Comparison of ENCODE assay signal across 26 mouse cellular contexts in genomic region chr6:116133756-116134155, GRCm38 (mm10). TPM values are rescaled to one million over a fixed set of nuclear protein-coding genes. Genes with fewer than 3 reads are reported as not detected.
DNase-seq lines count a peak whose midpoint lies in the region; ATAC-seq and TF ChIP-seq lines count a peak whose summit lies in the region.
"Had no signal": no experiment of that assay in that cellular context is flagged by ENCODE, and none has a peak within 500 bp of the region (broad histone marks: within the 10 kb centered on the region; RNA-seq: fewer than 3 reads in every experiment).

No protein-coding gene starts in this region.

- TF ChIP-seq CTCF in bone marrow, adult 2 months (IDR thresholded peaks at IDR 0.05; ENCODE audit: control insufficient read depth, insufficient read depth, low read length), result no peak

- no peak for TF ChIP-seq POLR2A in bone marrow, adult 2 months (IDR thresholded peaks at IDR 0.05; ENCODE audit: borderline replicate concordance, control insufficient read depth, low read depth, low read length)

- WGBS in bone marrow, adult 2 months, result 38% methylated on average over 8 of the region's 8 CpGs
- 87% methylated on average over 8 of the region's 8 CpGs for WGBS in midbrain, embryonic 13.5 days

- no peaks in the 10 kb centered on the region for H3K9me3 ChIP-seq in midbrain, embryonic 13.5 days
- H3K9me3 ChIP-seq: forebrain, embryonic 13.5 days; hindbrain, embryonic 13.5 days; limb, embryonic 12.5 days; megakaryocyte, embryonic 14.5 days; midbrain, embryonic 12.5 days; neural tube, embryonic 15.5 days had no signal

- no peaks in the 10 kb centered on the region; the same call in 1 of the 2 replicates for H3K4me1 ChIP-seq in bone marrow, adult 2 months (ENCODE audit: control insufficient read depth, insufficient read depth, low read length)
- H3K4me1 ChIP-seq in midbrain, embryonic 13.5 days (replicated peaks), result no peaks in the 10 kb centered on the region
- H3K4me1 ChIP-seq: forebrain, embryonic 13.5 days; hindbrain, embryonic 13.5 days; midbrain, embryonic 12.5 days; neural tube, embryonic 15.5 days had no signal

- intact Hi-C loops in heart, postnatal 25 days (cut with DNase I), result no loop called here

- peaks cover 6% of the 10 kb centered on the region for H3K36me3 ChIP-seq in midbrain, embryonic 13.5 days
- H3K36me3 ChIP-seq: neural tube, embryonic 15.5 days had no signal

- peak overlapping the region; percentile 90 for H3K4me3 ChIP-seq in bone marrow, adult 2 months (replicated peaks; ENCODE audit: control insufficient read depth, low read depth, low read length)
- no peak overlapping the region for H3K4me3 ChIP-seq in midbrain, embryonic 13.5 days (replicated peaks)
- H3K4me3 ChIP-seq: forebrain, embryonic 13.5 days; hindbrain, embryonic 13.5 days; left cerebral cortex, adult 2 months; limb, embryonic 12.5 days; megakaryocyte, embryonic 14.5 days; midbrain, embryonic 12.5 days; neural tube, embryonic 15.5 days had no signal

- peak; percentile 52 for ATAC-seq in CD4-positive, CD25-positive, alpha-beta regulatory T cell, adult 4 months
- peak; percentile 73 for ATAC-seq in megakaryocyte, adult 5-6 weeks (ENCODE audit: poor library complexity, severe bottlenecking)
- ATAC-seq in midbrain, embryonic 13.5 days, result no peak
- ATAC-seq: forebrain, embryonic 13.5 days had no signal

- H3K9ac ChIP-seq in midbrain, embryonic 13.5 days (replicated peaks), result no peak overlapping the region
- H3K9ac ChIP-seq: forebrain, embryonic 13.5 days; hindbrain, embryonic 13.5 days; limb, embryonic 12.5 days; midbrain, embryonic 12.5 days; neural tube, embryonic 15.5 days had no signal

- DNase-seq in heart, adult 8-10 months (ENCODE audit: low spot score), result peak; percentile 11
- no peak for DNase-seq in heart, postnatal 25 days (ENCODE audit: low spot score)
- no peak for DNase-seq in frontal cortex, postnatal 25 days (ENCODE audit: low spot score in 2 of 2)
- no peak for DNase-seq in natural killer cell, adult 2 months (ENCODE audit: low spot score in 2 of 2)
- DNase-seq: adrenal gland, postnatal 14 days; cerebellum, adult 8-10 months; cerebellum, postnatal 36 days; gastrocnemius, postnatal 36 days; heart, postnatal 14 days; kidney, adult 11 months; kidney, postnatal 14 days; lung, postnatal 14 days; right cerebral cortex, adult 18-20 months; spleen, adult 18-20 months; thymus, postnatal 25 days had no signal

- no peaks in the 10 kb centered on the region for H3K27me3 ChIP-seq in midbrain, embryonic 13.5 days
- H3K27me3 ChIP-seq: forebrain, embryonic 13.5 days; hindbrain, embryonic 13.5 days; limb, embryonic 12.5 days; megakaryocyte, embryonic 14.5 days; midbrain, embryonic 12.5 days; neural tube, embryonic 15.5 days had no signal

- H3K4me2 ChIP-seq in midbrain, embryonic 13.5 days (replicated peaks), result no peak overlapping the region
- H3K4me2 ChIP-seq: forebrain, embryonic 13.5 days; hindbrain, embryonic 13.5 days; limb, embryonic 12.5 days; midbrain, embryonic 12.5 days; neural tube, embryonic 15.5 days had no signal

- H3K27ac ChIP-seq in bone marrow, adult 2 months (ENCODE audit: control insufficient read depth, insufficient read depth, low read depth, low read length, poor library complexity), result peak overlapping the region; percentile 18
- H3K27ac ChIP-seq in midbrain, embryonic 13.5 days, result no peak overlapping the region
- H3K27ac ChIP-seq: forebrain, embryonic 13.5 days; hindbrain, embryonic 13.5 days; left cerebral cortex, adult 2 months; limb, embryonic 12.5 days; midbrain, embryonic 12.5 days; neural tube, embryonic 15.5 days had no signal

RNA-seq across cellular contexts. Expression of gene Tmcc1, which starts 59.5 kb away (rescaled TPM):
- total RNA-seq in heart, adult 8-10 months (2022), result 10 to 100 TPM; 29.7 to 34.6 (median 31.4) TPM
- total RNA-seq in heart, postnatal 25 days (2021), result 10 to 100 TPM; 26.2 to 33.0 TPM
- 10 to 100 TPM; 30.4 to 30.8 TPM for polyA plus RNA-seq in CD4-positive, CD25-positive, alpha-beta regulatory T cell, adult 4 months (2017; shearing (Covaris generic))
- polyA plus RNA-seq in bone marrow, adult 2 months (2011; ENCODE audit: insufficient read depth, insufficient read length, low replicate concordance, missing spikeins), result 16.8 and 33.6 TPM in 2 replicates
- total RNA-seq in megakaryocyte, adult 5-6 weeks (2015), result 72.5 and 79.8 TPM in 2 replicates
- 99.8 and 113 TPM in 2 replicates for total RNA-seq in megakaryocyte, adult 5-6 weeks (2017)
- 35.7 and 36.4 TPM in 2 replicates for polyA plus RNA-seq in midbrain, embryonic 13.5 days (2015; fragmentation: Nextera tagmentation; extraction: Ambion mirVana)
